Mouse (Mus musculus) intestine, embryonic 15.5 days (tissue): ENCODE data around the gene Chchd6. TPM values are rescaled to one million over a fixed set of nuclear protein-coding genes. Genes with fewer than 3 reads are reported as not detected.

ENCODE experiments used
- ATAC-seq: fragments of 200-750 bp; cut with Nextera tagmentation; 2 replicates; pipeline ENCODE4 v1.8.0; 2017; ENCODE audit warnings: moderate TSS enrichment, moderate library complexity
- H3K27ac ChIP-seq: fragments of 300-500 bp; sonication (generic); 2 replicates; pipeline ENCODE4 v1.5.1; 2015; ENCODE audit warnings: mild to moderate bottlenecking, inconsistent platforms
- H3K27me3 ChIP-seq: fragments of 300-500 bp; sonication (generic); replicated peaks from 2 replicates; pipeline ENCODE4 v1.6.1; 2015; ENCODE audit warnings: inconsistent platforms
- H3K36me3 ChIP-seq: fragments of 300-500 bp; sonication (generic); 2 replicates; pipeline ENCODE4 v1.6.1; 2015; ENCODE audit warnings: inconsistent platforms
- H3K4me1 ChIP-seq: fragments of 300-500 bp; sonication (generic); replicated peaks from 2 replicates; pipeline ENCODE4 v1.6.1; 2015; ENCODE audit warnings: inconsistent platforms
- H3K4me2 ChIP-seq: fragments of 300-500 bp; sonication (generic); replicated peaks from 2 replicates; pipeline ENCODE4 v1.6.1; 2015; ENCODE audit warnings: mild to moderate bottlenecking, inconsistent platforms
- H3K4me3 ChIP-seq: fragments of 300-500 bp; sonication (generic); replicated peaks from 2 replicates; pipeline ENCODE4 v1.5.1; 2015; ENCODE audit warnings: inconsistent platforms
- H3K9ac ChIP-seq: fragments of 300-500 bp; sonication (generic); 2 replicates; pipeline ENCODE4 v1.6.1; 2015; ENCODE audit warnings: inconsistent platforms
- H3K9me3 ChIP-seq: fragments of 300-500 bp; sonication (generic); 2 replicates; pipeline ENCODE4 v1.6.1; 2016; ENCODE audit warnings: inconsistent platforms
- WGBS: fragments of 180-500 bp; shearing (Covaris S2); methylation state at CpG from one replicate; pipeline ENCODE4 v1.1.7; 2015; 5-methylcytosine and 5-hydroxymethylcytosine counted together
- polyA plus RNA-seq: library from polyadenylated mRNA; unstranded; fragments of >200 nt; fragmentation: Nextera tagmentation; extraction: Ambion mirVana; gene quantifications from 2 replicates; pipeline ENCODE4 v1.2.1, GENCODE M21; 2015

The Chchd6 gene
- polyA plus RNA-seq, 1 experiment from 2014 or later = 40.6 TPM

GRCm38 (mm10) chr6:89341981-89342380, 253.5 kb downstream of the Chchd6 start:
- ATAC-seq = no peak
- no peaks in the 10 kb centered on the region for H3K9me3 ChIP-seq
- H3K4me2 ChIP-seq = no peak overlapping the region
- peaks cover 46% of the 10 kb centered on the region for H3K36me3 ChIP-seq
- no peak overlapping the region for H3K27ac ChIP-seq
- no peak overlapping the region for H3K4me3 ChIP-seq
- H3K27me3 ChIP-seq = no peaks in the 10 kb centered on the region
- 78% methylated on average over 4 of the region's 4 CpGs for WGBS
- no peak overlapping the region for H3K9ac ChIP-seq
- peaks cover 18% of the 10 kb centered on the region for H3K4me1 ChIP-seq

DNA sequence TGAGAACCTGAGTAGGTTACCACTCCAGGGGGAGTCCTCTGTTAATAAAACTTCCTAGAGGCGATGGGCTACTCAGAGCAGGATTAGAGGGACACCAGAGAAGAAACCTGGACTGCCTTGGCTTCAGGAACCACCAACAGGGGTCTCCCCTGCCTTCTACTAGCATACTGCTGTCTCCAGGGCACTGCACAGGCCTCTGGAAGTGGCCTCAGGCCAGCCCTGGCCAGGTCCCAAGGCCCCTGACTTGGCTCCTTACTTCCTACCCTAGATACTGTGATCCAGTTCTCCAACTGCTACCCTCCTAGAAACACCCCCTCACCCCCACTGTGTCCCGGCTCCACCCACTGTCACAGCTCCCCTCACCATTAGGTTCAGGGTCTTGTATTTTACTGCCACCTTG, 256.0 kb downstream of the Chchd6 start:
- Histone ChIP-seq H3K4me3 (no peak overlapping the region), H3K36me3 (peaks cover 53% of the 10 kb centered on the region), H3K9me3 (no peaks in the 10 kb centered on the region), H3K9ac (no peak overlapping the region), H3K27me3 (no peaks in the 10 kb centered on the region), H3K27ac (no peak overlapping the region), H3K4me1 (peaks cover 3% of the 10 kb centered on the region), H3K4me2 (no peak overlapping the region)
- WGBS = 70% methylated on average over 2 of the region's 2 CpGs
- 0 out of 2 replicates have a peak, but pooled peaks have one; percentile 21 for ATAC-seq

DNA sequence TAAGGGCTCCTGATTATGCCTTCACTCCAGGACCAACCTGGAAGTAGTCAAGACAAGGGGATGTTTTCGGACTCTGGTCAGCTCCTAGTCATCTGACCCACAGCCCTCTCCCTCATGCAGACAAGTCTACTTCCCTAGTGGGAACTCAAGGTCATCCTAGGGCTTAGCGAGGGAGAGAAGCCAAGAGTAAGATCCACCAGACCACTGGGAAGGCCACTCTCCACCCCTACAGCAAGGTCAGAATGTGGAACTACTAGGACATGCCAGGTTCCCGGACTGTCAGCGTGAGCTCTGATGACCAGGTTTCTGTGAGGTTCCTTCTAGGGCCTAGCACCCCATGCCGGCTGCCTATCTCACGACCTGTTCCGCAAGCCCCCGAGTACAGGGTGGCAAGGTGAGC, 256.7 kb downstream of the Chchd6 start:
- Histone ChIP-seq H3K4me3 (no peak overlapping the region), H3K27ac (no peak overlapping the region), H3K9ac (no peak overlapping the region), H3K9me3 (no peaks in the 10 kb centered on the region), H3K27me3 (no peaks in the 10 kb centered on the region), H3K36me3 (peaks cover 56% of the 10 kb centered on the region), H3K4me2 (no peak overlapping the region), H3K4me1 (no peaks in the 10 kb centered on the region)
- no peak for ATAC-seq
- 93% methylated on average over 8 of the region's 8 CpGs for WGBS

GRCm38 (mm10) chr6:89337574-89337973, 257.9 kb downstream of the Chchd6 start:
- no peaks in the 10 kb centered on the region for H3K27me3 ChIP-seq
- H3K9me3 ChIP-seq = no peaks in the 10 kb centered on the region
- 88% methylated on average over 9 of the region's 9 CpGs for WGBS
- no peak for ATAC-seq
- H3K4me1 ChIP-seq = no peaks in the 10 kb centered on the region
- no peak overlapping the region for H3K4me3 ChIP-seq
- no peak overlapping the region for H3K4me2 ChIP-seq
- H3K27ac ChIP-seq = no peak overlapping the region
- peaks cover 62% of the 10 kb centered on the region for H3K36me3 ChIP-seq
- no peak overlapping the region for H3K9ac ChIP-seq

DNA sequence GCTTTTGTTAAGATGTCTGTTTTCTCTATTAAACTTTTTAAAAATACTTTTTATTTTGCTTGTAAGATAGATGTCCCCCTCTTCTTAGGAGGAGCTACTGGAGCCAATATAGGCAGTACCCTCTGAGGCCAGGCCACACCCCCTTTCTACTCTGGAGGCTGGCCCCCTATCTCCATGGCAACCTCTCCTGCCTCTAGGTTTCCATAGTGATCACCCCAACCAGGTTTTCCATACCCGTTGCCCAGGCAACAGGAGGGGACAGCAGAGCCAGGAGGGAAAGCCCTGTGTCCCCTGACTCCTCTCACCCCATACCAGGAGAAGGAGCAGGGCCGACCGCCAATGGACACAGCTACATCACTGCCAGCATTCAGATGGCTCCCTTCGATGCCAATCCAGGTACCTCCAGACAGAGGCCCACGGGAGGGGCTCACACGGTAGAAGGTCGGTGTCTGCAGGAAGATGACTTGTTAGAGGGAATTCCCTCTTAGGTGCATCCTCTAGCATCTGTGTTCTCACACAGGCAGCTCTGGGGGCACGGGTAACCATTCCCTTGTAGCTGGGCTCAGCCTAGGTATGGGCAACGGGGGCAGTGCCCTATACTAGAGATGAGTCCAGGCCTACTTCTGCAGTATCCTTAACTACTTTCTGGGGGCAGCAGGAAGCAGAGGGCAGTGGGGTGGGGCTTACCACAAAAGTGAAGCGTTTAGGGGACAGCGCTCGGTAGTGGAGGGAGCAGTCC, 261.3 kb downstream of the Chchd6 start:
- no peaks in the 10 kb centered on the region for H3K9me3 ChIP-seq
- H3K27ac ChIP-seq = no peak overlapping the region
- H3K4me1 ChIP-seq = no peaks in the 10 kb centered on the region
- no peak for ATAC-seq
- peaks cover 52% of the 10 kb centered on the region for H3K36me3 ChIP-seq
- H3K4me2 ChIP-seq = no peak overlapping the region
- H3K9ac ChIP-seq = no peak overlapping the region
- H3K27me3 ChIP-seq = no peaks in the 10 kb centered on the region
- 83% methylated on average over 12 of the region's 12 CpGs for WGBS
- H3K4me3 ChIP-seq = no peak overlapping the region

Other genes with a start within 250 kb of the Chchd6 start
- gene Plxna1, start 233.0 kb downstream of the Chchd6 start, polyA plus RNA-seq = 14.7 and 17.5 TPM in 2 replicates
- gene Txnrd3, start 48.3 kb upstream of the Chchd6 start, polyA plus RNA-seq = 8.5 and 8.8 TPM in 2 replicates
- gene Vmn1r40, start 111.9 kb upstream of the Chchd6 start, polyA plus RNA-seq = not detected in 2 replicates
- gene Vmn1r41, start 145.1 kb upstream of the Chchd6 start, polyA plus RNA-seq = not detected in 2 replicates